Mouse (Mus musculus): ENCODE measurements around the gene Cenpo.

DNA sequence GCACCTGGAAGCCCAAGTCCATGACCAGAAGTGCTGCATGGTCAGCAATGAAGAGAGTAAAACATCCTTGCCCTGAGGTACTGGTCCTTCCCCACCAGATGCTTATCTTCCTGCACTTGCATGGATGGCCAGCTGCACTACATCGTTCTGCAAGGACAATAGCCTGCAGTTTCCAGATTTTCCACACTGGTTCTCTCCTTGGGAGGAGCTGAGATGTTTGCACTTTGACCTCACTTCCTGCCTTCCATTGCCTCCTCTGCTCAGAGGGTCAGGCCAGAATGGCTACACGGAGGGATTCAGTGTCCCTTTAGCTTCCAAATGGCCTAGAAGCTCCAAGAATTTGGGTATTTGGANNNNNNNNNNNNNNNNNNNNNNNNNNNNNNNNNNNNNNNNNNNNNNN, 49.4 kb downstream of the Cenpo start:
- TF ChIP-seq CTCF (IDR thresholded peaks at IDR 0.05; ENCODE audit: low read depth, low read length): no peak
- TF ChIP-seq POLR2A (IDR thresholded peaks at IDR 0.05; ENCODE audit: borderline replicate concordance, low read depth, low read length): no peak

Data from bone marrow macrophage, adult 2 months (primary cell).